Mouse (Mus musculus): ENCODE measurements at regions not wholly inside any gene's neighbourhood (a gene's known extent, or its start where the extent isn't known, plus 50 kb on each side); places are given as distances from the start of the nearest gene placed in this dataset.
"Not testable (repeated sequence)": the region's sequence is repeated elsewhere in the genome, so short reads cannot be mapped to it uniquely, and the experiment has no call there.

DNA sequence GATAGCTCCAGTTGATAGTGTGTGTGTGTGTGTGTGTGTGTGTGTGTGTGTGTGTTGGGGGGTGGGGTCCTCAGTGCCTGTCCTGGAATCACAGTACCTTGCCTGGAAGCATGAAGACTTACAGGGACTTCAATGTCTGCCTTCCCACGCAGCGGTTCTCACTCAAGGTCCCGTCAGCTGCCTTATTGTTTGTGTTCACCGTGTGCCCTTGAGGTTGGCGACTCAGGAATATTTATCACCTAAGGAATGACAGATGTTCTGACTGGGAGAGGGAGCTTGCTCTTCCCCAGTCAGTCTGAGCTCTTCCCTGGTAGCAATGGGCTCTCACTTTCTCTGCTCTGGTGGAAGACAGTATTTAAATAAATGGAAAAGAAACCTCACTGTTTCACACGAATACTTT lies 309.8 kb upstream of the 3110018I06Rik start:
- DNase-seq, result no peak

DNA sequence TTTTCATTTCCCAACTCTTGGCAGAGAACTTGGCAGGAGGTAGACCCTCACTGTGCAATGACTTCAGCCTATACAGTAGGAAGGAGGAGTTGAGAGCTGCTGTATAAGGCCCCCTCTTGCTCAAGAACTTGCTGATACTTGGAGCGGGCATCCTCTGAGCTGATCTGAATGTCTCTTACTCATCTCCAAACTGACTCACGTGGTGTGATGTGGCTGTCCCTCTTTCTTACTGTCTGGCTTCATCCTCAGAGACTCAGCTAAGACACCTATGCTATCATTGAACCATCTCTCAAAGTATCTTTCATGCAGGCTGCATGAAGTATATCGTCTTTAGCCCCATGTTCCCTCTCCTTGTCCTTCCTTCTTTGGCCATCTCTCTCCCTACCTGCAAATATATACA lies 307.9 kb upstream of the 3110018I06Rik start:
- DNase-seq, result no peak

DNA sequence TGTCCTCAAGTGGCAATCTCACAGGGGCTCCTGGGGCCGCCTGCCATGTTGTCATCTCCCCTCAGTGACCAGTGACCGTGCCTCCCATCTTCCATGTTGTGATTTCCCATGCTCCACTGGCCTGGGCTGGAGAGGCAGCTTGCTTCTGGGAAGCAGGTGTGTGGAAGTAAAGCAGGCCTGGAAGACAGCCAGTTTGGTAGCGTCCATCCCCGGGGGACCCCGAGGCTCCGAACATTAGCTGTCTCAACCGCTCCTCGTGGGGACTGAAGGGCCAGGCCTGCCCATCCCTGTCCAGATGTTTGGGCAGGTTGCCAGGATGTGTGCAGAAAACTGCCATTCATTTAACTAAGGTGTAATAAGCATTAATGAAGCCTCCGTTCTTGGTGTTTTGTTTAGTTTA lies 307.1 kb upstream of the 3110018I06Rik start:
- no peak for DNase-seq

DNA sequence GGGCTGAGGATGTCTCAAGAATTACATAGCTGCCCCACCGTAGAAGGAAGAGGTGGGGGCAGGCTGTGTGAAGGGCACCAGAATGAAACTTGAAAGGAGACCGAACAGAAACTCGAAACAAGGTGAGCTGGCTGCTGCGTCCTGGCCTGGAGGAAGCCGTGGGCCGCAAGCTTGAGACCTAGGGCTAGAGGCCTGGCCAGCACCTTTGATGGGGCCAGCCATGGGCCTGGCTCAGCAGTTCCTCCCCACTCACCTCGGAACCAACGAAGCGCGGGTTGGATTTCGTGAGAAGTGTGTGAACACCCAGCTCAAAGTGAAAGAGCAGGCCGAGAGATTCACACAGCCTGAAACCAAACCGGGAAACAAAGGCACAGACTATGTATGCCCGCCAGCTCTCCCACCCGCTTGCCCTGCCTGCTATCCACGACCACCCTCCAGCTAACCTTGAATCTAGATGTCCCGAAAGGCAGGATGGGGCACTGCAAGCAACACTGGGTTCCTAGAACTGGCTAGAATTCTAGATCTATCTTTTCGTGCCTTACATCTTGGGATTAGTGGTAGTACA lies 306.3 kb upstream of the 3110018I06Rik start:
- DNase-seq, result no peak

DNA sequence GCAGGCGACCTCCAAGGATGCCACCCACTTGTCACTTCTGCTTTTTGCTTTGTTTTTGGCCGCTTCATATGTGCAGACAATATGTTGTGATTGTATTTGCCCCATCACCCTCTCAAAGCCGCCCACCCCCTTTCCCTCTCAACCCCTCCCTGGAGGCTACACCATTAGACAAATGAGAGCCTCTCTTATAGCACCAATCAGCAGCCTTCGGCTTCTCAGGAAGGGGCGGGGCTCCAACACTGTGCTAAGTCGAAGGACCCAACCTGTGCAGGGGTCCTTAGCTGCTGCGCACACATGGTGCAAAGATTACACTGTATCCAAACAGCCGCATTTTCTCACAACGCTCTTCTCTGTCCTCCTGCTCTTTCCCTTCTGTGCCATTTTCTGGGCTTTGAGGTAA lies 305.1 kb upstream of the 3110018I06Rik start:
- DNase-seq, result no peak

DNA sequence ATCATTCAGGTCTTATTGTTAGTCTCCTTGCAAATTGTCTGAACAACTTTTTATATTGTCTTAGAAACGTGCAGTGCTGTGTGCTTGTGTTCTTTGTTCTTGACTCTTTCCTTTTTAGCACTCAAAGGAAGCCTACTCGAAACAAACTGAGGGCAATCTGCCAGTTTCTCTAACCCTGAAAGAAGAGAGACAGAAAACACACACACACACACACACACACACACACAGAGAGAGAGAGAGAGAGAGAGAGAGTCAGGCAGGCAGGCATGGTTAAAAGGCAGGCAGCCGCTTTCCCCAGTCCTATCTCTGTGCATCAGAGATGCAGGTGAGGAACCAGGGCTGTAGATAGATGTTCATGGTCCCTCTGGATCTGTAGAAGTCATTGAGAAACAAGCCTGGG lies 304.0 kb upstream of the 3110018I06Rik start:
- no peak for DNase-seq

DNA sequence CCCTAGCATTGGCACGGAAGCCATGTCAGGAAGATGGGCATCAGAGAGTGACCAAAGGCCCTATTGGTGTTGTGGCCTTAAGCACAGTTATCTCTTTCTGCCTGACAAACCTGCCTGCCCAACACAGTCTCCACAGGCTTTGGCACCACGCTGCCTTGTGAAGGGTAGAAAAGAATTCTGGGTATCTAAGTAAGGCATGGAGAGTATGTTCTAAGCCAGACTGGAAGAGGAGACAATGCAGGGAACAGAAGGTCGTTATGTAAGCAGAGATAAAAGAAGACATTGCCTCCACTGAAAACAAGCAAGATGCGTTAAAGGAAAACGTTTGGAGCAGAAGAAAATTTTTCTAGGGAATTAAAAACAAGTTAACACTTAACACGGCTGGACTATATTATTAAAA lies 302.1 kb upstream of the 3110018I06Rik start:
- DNase-seq, result no peak

DNA sequence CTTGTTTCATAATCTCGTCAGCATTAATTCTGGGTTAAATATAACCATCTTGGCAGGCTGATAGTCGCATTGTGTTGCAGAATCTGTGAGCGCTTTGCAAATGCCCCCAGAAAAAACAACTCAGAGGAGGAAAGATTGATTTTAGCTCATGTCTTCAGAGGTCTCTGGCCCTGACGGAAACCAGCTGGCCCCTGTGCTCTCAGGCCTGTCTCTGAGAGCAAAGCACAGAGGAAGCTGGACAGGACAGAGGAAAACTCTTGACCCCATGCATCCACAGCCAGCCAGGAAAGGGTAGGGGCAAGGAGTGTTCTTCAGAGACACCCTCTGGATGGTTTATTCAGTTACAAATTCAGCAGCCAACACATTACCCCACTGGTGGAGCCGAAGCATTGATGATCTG lies 300.4 kb upstream of the 3110018I06Rik start:
- no peak for DNase-seq

DNA sequence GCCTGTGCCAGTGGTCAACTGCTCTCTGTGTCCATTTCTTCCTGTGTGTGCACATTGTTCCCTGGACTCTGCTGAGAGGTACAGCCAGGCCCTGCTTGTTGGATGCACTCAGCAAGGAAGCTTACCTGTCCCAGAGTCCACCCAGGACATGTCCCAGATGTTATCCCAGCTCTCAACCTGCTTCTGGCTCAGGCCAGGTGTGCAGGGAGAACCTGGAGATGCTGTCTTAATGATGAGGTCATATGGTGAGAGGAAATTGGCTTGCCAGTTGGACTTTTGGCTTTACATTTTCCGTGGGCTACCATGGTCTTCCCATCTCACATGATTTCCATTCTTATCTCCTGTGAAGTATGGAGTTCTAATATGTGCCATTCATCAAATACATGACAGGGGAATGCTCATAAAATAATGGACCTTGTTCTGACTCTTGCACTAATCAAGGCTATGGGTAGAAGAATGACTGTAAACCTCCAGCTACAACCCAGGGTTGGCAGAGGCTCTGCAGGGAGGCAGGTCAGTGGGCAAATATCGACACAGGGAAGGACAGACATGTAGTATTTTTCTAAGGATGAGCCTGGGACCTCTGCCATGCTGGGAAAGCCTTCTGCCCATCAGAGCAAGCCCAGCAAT lies 289.9 kb upstream of the 3110018I06Rik start:
- no peak for DNase-seq

DNA sequence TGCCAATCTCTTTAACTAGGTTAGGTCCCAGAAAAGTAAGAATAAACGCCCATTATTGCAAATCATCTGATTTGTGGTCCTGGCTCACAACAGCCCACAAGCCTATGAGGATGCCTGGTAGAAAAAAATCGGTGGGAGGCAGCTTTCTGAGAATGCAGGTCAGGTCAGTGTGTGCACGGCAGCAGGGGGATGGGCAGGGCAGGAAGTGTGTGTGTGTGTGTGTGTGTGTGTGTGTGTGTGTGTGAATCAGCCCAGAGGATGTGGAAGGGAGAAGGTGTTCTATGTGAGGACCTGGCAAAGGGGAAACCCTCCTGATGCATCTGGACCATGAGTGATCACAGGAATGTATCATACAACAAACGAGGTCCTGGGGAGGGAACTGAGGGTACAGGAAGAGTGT lies 287.5 kb upstream of the 3110018I06Rik start:
- no peak for DNase-seq

DNA sequence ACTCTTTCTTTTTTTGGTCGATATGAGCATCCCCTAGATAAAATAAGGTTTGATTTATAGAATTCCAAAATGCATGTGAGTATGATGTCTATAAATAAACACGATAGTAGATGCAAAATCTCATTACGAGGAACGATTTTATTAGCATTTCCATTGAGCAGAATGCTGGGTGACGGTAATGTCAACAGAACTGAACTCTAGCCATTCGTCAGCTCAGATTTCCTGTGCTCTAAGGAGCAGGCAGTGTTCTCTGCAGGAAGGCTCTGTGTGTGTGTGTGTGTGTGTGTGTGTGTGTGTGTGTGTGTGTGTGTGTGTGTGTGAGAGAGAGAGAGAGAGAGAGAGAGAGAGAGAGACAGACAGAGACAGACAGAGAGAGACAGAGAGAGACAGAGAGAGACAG lies 279.6 kb upstream of the 3110018I06Rik start:
- DNase-seq, result not testable (repeated sequence)

DNA sequence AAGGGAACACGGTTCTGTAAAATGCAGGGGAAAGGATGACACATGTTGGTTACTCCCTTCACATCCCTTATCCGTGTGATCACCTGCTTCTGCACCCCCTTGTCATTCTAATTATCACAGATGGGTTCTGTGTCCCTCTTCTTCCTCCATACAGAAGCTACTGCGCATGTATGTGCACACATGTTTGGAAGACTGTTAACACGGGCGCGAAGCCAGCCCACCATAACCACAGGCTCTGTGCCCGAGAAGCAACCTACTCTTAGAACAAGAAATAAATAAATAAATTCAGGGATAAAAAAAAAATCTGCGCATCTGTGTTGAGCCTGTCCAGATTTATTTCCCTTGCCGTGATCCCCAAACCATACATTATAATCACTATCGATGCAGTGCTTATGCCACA lies 275.6 kb upstream of the 3110018I06Rik start:
- DNase-seq, result no peak

DNA sequence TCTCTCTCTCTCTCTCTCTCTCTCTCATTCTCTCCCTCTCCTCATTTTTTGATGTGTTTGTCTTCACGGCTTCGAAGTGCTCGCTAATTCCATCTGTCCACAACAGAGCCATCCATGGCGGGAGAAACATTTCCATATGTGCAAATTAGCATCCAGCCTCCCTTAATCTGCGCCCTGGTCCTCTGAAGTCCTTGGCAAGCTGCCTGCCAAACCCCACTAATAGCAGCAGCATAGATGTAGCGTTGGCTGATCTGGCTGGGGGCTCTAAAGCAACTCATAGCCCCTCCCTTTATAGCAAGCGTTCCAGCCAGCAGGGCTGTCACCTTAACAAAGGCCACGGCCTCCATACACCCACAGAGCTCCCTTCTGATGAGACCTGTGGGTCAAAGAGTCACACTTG lies 272.3 kb upstream of the 3110018I06Rik start:
- no peak for DNase-seq

DNA sequence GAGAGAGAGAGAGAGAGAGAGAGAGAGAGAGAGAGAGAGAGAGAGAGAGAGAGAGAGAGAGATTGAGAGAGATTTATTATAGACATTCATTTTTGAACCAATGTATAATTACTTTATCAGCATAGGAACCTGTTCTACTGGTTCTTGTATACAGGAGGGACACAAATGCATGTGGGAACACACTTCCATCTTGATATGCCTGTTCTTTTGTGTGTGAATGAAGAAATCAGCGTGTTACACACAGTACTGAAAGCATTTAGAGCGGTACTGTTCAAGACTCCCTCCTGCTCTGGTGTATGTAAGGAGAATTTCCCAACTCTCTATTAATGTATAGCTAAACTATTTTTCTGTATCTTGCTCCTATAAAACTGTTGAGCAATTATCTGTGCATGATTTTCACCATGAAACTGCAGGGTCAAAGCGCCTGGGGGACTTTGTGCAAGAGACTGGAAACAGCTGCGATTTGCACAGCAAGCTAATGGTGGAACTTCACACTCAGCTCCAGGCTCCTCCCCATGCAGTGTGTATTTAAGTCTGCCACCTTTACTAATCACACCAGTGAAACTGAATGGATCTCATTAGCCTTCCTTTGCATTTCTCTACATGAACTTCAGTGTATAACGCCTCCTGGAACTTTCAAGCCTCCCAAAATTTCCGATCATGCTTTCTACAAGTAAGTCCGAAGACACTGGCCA lies 267.0 kb upstream of the 3110018I06Rik start:
- DNase-seq, result no peak

DNA sequence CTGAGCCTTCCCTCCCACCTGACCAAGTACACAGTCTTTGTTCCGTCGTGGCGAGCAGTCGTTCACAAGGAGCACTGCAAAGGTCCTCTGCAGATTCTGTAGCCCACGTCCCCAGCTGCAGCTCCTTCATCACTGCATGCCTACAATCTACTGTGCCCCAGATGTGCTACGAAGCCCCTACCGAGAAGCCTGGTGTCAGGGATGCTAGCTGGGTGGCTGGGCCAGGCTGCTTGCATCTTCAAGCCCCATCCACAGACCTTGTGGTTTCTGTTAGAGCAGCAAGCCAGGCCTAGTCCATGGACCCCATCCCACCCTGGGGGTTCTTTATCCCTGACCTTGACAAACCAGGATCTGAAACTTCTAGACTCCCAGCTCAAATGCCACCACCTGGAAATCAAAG lies 266.3 kb upstream of the 3110018I06Rik start:
- no peak for DNase-seq

DNA sequence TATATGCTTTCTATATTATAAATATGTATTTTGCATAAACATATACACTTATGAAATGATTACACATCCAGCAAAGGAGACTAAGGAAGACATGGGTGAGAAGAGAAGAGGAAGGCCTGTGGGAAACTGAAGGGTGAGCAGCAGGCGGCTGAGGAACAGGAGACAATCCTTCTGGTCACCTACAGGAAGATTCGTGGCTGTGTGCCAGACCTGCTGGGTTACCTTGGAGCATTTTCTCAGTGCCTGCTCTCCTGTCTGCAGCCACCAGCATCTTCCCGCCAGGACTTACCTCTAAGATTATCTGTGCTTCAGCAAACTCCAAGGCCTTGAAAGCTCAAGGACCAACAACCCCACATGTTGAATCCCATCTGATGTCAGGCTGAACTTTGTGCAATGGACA lies 258.3 kb upstream of the 3110018I06Rik start:
- no peak for DNase-seq

DNA sequence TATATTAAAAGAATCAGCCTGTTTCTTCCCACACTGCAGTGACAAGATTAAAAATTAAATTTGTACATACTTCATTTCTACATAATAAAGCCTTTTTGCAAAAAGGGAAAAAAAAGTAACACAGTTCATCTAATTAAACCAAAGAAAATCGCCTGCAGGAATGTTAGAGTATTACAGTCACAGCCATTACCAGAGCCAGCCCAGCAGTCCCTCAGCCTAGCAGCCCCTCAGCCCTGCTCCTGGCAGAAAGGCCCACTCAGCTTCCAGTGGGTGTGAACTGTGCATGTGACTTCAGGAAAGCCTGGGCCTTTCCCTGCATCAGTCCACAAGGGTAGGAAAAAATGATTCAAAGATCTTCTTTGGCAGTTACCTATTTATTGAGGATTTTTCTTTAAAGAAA lies 256.8 kb upstream of the 3110018I06Rik start:
- DNase-seq, result no peak

DNA sequence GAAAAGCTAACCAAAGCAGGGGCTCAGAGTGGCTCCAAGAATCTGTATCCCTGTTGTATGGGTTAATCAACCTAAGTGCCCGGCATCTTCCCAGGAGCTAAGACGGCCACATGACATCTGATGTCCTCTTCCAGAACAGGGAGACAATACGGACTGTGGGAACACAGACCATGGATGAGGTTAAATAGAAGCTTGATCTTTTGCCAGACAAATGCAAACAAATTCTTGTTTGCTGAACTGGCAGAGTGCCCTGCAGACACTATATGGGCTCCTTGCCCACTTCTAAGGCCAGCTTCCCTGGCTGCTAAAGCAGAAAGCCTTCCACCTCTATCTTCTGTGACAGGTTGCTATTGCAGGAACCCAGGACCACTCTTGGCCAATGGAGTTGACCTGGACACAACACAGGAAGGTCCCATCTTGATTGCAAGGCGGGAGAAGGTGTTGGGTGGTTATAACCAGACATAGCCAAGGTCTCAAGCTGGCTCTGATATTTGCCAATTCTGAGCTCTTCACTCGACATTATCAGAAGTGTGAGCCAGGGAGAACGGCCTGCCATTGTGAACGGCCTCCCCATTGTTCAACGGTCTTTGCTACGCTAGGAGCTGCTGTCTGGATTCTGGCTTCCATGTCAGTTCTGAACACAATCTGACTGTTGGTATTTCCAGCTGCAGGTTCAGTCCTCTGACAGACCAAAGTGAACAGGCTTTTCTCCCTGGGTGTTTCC lies 237.5 kb upstream of the 3110018I06Rik start:
- no peak for DNase-seq

DNA sequence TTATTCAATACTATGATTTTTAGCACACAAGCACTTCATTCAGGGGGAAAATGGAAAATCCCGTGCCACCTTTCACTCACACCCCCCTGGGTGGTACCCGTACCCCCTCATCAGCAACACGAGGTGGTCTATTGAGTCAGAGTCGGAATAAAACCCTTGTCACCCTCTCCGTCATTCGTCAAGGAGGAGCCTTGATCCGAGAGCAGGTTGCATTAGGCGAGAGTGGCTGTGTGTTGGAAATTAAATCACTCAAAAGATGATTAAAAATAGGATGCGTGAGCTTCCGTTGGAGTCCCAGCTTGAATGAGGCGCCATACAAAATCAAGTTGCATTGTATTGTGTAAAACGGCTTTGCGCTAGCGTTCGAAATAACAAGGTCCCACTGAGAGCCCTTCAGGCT lies 236.5 kb upstream of the 3110018I06Rik start:
- no peak for DNase-seq

DNA sequence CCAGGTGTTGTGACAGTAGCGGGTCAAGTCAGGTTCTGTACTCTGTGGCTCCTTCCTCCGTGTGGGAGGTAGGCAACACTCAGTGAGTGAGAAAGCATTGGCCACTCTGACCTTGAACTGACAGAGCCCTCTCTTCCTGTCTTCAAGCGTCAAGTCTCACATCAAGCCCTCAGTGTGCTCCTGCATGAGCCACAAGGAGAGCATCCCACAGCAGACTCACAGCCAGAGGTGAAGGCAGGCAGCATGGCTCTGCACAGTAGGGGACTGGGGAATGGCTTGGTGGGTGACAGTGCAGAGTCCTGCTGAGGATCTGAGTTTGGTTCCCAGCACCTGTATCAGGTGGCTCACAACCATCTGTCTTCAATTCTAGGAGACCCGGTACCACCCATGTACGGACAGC lies 226.4 kb upstream of the 3110018I06Rik start:
- no peak for DNase-seq

DNA sequence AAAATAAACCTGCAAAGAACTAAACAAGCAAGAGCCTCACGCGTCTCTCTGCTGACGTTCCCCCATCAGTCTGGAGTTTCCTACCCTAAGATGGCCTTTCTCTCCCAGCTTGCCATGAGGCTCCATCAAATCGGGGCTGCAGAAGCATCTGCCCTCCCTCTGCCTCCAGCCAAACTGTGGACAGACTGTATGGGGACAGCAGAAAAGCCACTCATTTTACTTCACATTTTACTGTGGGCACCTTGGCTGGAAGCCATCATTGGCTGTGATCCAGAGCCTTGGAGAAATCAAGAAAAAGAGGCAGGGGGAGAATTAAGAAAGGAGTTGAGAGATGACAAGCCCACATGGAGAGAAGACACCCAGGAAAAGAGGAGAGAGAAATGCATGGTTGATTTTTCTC lies 225.9 kb upstream of the 3110018I06Rik start:
- DNase-seq, result no peak

DNA sequence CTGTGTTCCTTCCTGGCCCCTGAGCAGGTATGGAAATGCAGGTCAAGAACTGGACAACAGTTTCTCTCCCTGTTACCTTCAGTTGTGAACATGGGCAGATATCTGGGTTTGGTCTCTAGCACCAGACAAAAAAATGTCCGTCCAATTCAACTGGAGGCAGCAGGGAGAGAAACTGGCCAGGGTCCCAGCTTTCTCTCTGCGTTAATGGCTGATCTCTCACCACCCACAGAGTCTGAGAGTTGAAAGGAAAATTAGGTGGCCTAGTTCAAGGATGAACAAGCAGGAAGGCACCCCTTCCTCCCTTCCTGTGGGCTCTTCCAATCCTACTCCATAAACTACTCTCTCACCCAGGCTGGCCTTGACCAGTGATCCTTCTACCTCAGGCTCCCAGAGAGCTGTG lies 221.7 kb upstream of the 3110018I06Rik start:
- DNase-seq, result no peak

DNA sequence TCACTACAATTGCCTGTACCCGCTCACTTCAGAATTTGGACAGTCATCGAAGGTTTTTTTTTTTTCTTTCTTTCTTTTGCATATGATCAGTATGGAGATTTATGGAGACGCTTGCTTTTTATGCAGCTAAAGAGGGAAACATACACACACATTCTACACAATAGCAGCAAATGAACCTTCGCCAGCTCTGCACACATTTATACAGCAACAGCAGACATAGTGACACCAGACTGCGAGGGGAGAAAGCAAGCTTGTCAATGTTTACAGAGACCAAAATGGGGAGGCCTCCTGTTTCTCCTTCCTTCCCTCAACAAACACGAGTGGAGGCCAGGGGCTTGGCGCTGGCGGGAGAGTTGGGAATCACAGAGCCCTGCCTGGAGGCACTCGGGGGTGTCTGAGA lies 202.8 kb upstream of the 3110018I06Rik start:
- no peak for DNase-seq

DNA sequence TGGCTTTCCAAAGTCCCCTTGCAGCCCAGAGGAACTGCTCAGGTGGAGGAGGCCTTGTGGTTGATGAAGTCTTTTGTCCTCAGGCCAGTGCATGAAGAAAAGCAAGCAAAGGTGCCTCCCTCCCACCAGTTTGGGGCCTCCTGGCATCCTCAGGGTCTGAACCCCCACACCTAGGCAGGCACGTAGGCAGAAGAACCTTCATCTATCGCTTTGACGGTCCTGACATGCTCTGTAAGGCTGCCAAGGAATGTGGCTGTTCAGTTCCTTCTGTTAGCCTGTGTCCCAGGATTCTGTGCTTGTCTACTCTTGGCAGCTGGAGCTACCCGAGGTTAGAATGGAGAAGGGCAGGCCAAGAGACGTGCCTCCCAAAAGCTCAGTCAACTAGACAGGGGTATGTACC lies 197.1 kb upstream of the 3110018I06Rik start:
- DNase-seq, result no peak

All from gastrocnemius, postnatal 10 days (tissue).